Mouse (Mus musculus) limb, embryonic 13.5 days (tissue): ENCODE data around the gene Ndufb6. TPM values are rescaled to one million over a fixed set of nuclear protein-coding genes. Genes with fewer than 3 reads are reported as not detected.
"Not testable (repeated sequence)": the region's sequence is repeated elsewhere in the genome, so short reads cannot be mapped to it uniquely, and the experiment has no call there.

Experiments used
- ATAC-seq: fragments of 200-750 bp; cut with Nextera tagmentation; 2 replicates; pipeline ENCODE4 v1.8.0; 2017; ENCODE audit warnings: low read depth, moderate number of reproducible peaks, moderate TSS enrichment; ENCODE audit not compliant: low FRiP score
- H3K27ac ChIP-seq: fragments of 300-500 bp; sonication (generic); 2 replicates; pipeline ENCODE4 v1.5.1; 2015; ENCODE audit warnings: inconsistent platforms, mild to moderate bottlenecking, moderate library complexity
- H3K27me3 ChIP-seq: fragments of 300-500 bp; sonication (generic); 2 replicates; pipeline ENCODE4 v1.6.1; 2015; ENCODE audit warnings: mild to moderate bottlenecking, inconsistent platforms
- H3K36me3 ChIP-seq: fragments of 300-500 bp; sonication (generic); 2 replicates; pipeline ENCODE4 v1.6.1; 2015; ENCODE audit warnings: inconsistent platforms, mild to moderate bottlenecking, moderate library complexity
- H3K4me1 ChIP-seq: fragments of 300-500 bp; sonication (generic); 2 replicates; pipeline ENCODE4 v1.6.1; 2015; ENCODE audit warnings: inconsistent platforms
- H3K4me2 ChIP-seq: fragments of 300-500 bp; sonication (generic); replicated peaks from 2 replicates; pipeline ENCODE4 v1.6.1; 2015; ENCODE audit warnings: inconsistent platforms, mild to moderate bottlenecking, moderate library complexity
- H3K4me3 ChIP-seq: fragments of 300-500 bp; sonication (generic); 2 replicates; pipeline ENCODE4 v1.5.1; 2015; ENCODE audit warnings: moderate library complexity, mild to moderate bottlenecking, inconsistent platforms
- H3K9ac ChIP-seq: fragments of 300-500 bp; sonication (generic); 2 replicates; pipeline ENCODE4 v1.6.1; 2015; ENCODE audit warnings: mild to moderate bottlenecking, inconsistent platforms
- H3K9me3 ChIP-seq: fragments of 300-500 bp; sonication (generic); 2 replicates; pipeline ENCODE4 v1.6.1; 2016; ENCODE audit warnings: inconsistent platforms
- WGBS: fragments of 180-500 bp; shearing (Covaris S2); methylation state at CpG from one replicate; pipeline ENCODE4 v1.1.7; 2015; 5-methylcytosine and 5-hydroxymethylcytosine counted together
- polyA plus RNA-seq: library from polyadenylated mRNA; unstranded; fragments of >200 nt; fragmentation: Nextera tagmentation; extraction: Ambion mirVana; gene quantifications from 2 replicates; pipeline ENCODE4 v1.2.1, GENCODE M21; 2015

Ndufb6 gene
- 292 and 303 TPM in 2 replicates for polyA plus RNA-seq

GRCm38 (mm10) chr4:40279276-40279900 lies at the start of gene Ndufb6:
TSS of gene Ndufb6 (minus strand) at chr4:40279421.
- Histone ChIP-seq H3K9ac (peak within 1 kb of the TSS; percentile 94), H3K4me3 (peak within 1 kb of the TSS; percentile 93), H3K4me1 (peaks cover 12% of the 10 kb centered on the region), H3K27ac (peak within 1 kb of the TSS; percentile 87), H3K27me3 (no peaks in the 10 kb centered on the region), H3K9me3 (no peaks in the 10 kb centered on the region), H3K4me2 (peak within 1 kb of the TSS; percentile 96), H3K36me3 (peaks cover 23% of the 10 kb centered on the region)
- peak; percentile 96 for ATAC-seq
- under 1% methylated on average over 36 of the region's 36 CpGs for WGBS

- H3K4me2 ChIP-seq: no peak overlapping the region
- H3K9ac ChIP-seq: no peak overlapping the region
- H3K36me3 ChIP-seq: no peaks in the 10 kb centered on the region
- no peaks in the 10 kb centered on the region for H3K9me3 ChIP-seq
- H3K4me3 ChIP-seq: no peak overlapping the region
- H3K4me1 ChIP-seq: no peaks in the 10 kb centered on the region
- ATAC-seq: no peak
- WGBS: 90% methylated on average over 3 of the region's 3 CpGs
- H3K27ac ChIP-seq: no peak overlapping the region
- no peaks in the 10 kb centered on the region for H3K27me3 ChIP-seq
These were observed 47.9 kb upstream of the Ndufb6 start for GRCm38 (mm10) chr4:40327161-40327560.

- H3K4me1 ChIP-seq: no peaks in the 10 kb centered on the region
- no peaks in the 10 kb centered on the region for H3K36me3 ChIP-seq
- H3K4me3 ChIP-seq: no peak overlapping the region
- no peak overlapping the region for H3K4me2 ChIP-seq
- H3K27me3 ChIP-seq: no peaks in the 10 kb centered on the region
- H3K9me3 ChIP-seq: no peaks in the 10 kb centered on the region
- H3K9ac ChIP-seq: no peak overlapping the region
- ATAC-seq: no peak
- 81% methylated on average over 7 of the region's 7 CpGs for WGBS
- no peak overlapping the region for H3K27ac ChIP-seq
These were observed 45.4 kb upstream of the Ndufb6 start for GRCm38 (mm10) chr4:40324620-40325019.

GRCm38 (mm10) chr4:40317404-40317803 lies 38.2 kb upstream of the Ndufb6 start:
- Histone ChIP-seq H3K27me3 (no peaks in the 10 kb centered on the region), H3K9me3 (no peaks in the 10 kb centered on the region), H3K4me3 (no peak overlapping the region), H3K9ac (no peak overlapping the region), H3K4me2 (no peak overlapping the region), H3K36me3 (no peaks in the 10 kb centered on the region), H3K27ac (no peak overlapping the region), H3K4me1 (no peaks in the 10 kb centered on the region)
- WGBS: 85% methylated on average over 3 of the region's 3 CpGs
- no peak for ATAC-seq

- Histone ChIP-seq H3K27me3 (no peaks in the 10 kb centered on the region), H3K9me3 (no peaks in the 10 kb centered on the region), H3K4me3 (no peak overlapping the region), H3K27ac (no peak overlapping the region), H3K9ac (no peak overlapping the region), H3K4me1 (no peaks in the 10 kb centered on the region), H3K36me3 (no peaks in the 10 kb centered on the region), H3K4me2 (no peak overlapping the region)
- no peak for ATAC-seq
- 72% methylated on average over 6 of the region's 6 CpGs for WGBS
These were observed 33.8 kb upstream of the Ndufb6 start for GRCm38 (mm10) chr4:40313026-40313425.

- WGBS: 92% methylated on average over 1 of the region's 1 CpGs
- Histone ChIP-seq H3K9me3 (no peaks in the 10 kb centered on the region), H3K36me3 (no peaks in the 10 kb centered on the region), H3K4me3 (no peak overlapping the region), H3K27ac (no peak overlapping the region), H3K4me2 (no peak overlapping the region), H3K27me3 (no peaks in the 10 kb centered on the region), H3K4me1 (no peaks in the 10 kb centered on the region), H3K9ac (no peak overlapping the region)
- ATAC-seq: no peak
These were observed 33.0 kb upstream of the Ndufb6 start for GRCm38 (mm10) chr4:40312213-40312612.

GRCm38 (mm10) chr4:40310796-40311383 lies 31.7 kb upstream of the Ndufb6 start:
- Histone ChIP-seq H3K9me3 (no peaks in the 10 kb centered on the region), H3K9ac (no peak overlapping the region), H3K4me2 (no peak overlapping the region), H3K4me3 (no peak overlapping the region), H3K27ac (no peak overlapping the region), H3K36me3 (no peaks in the 10 kb centered on the region), H3K4me1 (no peaks in the 10 kb centered on the region), H3K27me3 (no peaks in the 10 kb centered on the region)
- ATAC-seq: no peak
- WGBS: 63% methylated on average over 11 of the region's 11 CpGs

- Histone ChIP-seq H3K4me3 (no peak overlapping the region), H3K36me3 (no peaks in the 10 kb centered on the region), H3K27ac (no peak overlapping the region), H3K27me3 (no peaks in the 10 kb centered on the region), H3K4me2 (no peak overlapping the region), H3K4me1 (no peaks in the 10 kb centered on the region), H3K9ac (no peak overlapping the region), H3K9me3 (no peaks in the 10 kb centered on the region)
- no peak for ATAC-seq
These were observed 30.5 kb upstream of the Ndufb6 start for GRCm38 (mm10) chr4:40309682-40310081.

GRCm38 (mm10) chr4:40302445-40303125 lies 23.4 kb upstream of the Ndufb6 start:
- ATAC-seq: no peak
- no peaks in the 10 kb centered on the region for H3K4me1 ChIP-seq
- H3K27me3 ChIP-seq: peaks cover 3% of the 10 kb centered on the region; the same call in 1 of the 2 replicates
- H3K27ac ChIP-seq: no peak overlapping the region
- 75% methylated on average over 10 of the region's 10 CpGs for WGBS
- H3K36me3 ChIP-seq: no peaks in the 10 kb centered on the region
- no peaks in the 10 kb centered on the region for H3K9me3 ChIP-seq
- H3K4me2 ChIP-seq: no peak overlapping the region
- no peak overlapping the region for H3K9ac ChIP-seq
- no peak overlapping the region for H3K4me3 ChIP-seq

- Histone ChIP-seq H3K4me1 (no peaks in the 10 kb centered on the region), H3K27me3 (peaks cover 3% of the 10 kb centered on the region; the same call in 1 of the 2 replicates), H3K9ac (no peak overlapping the region), H3K4me2 (peak overlapping the region; percentile 47), H3K4me3 (peak overlapping the region; percentile 14; the same call in 1 of the 2 replicates), H3K27ac (no peak overlapping the region), H3K36me3 (no peaks in the 10 kb centered on the region), H3K9me3 (no peaks in the 10 kb centered on the region)
- ATAC-seq: peak; percentile 81; the same call in 1 of the 2 replicates
- 10% methylated on average over 16 of the region's 16 CpGs for WGBS
These were observed 22.0 kb upstream of the Ndufb6 start for GRCm38 (mm10) chr4:40301076-40301789.

GRCm38 (mm10) chr4:40299169-40299568 lies 19.9 kb upstream of the Ndufb6 start:
- Histone ChIP-seq H3K4me2 (no peak overlapping the region), H3K9ac (no peak overlapping the region), H3K27ac (no peak overlapping the region), H3K4me1 (no peaks in the 10 kb centered on the region), H3K27me3 (peaks cover 3% of the 10 kb centered on the region; the same call in 1 of the 2 replicates), H3K4me3 (no peak overlapping the region), H3K9me3 (no peaks in the 10 kb centered on the region), H3K36me3 (no peaks in the 10 kb centered on the region)
- ATAC-seq: no peak
- WGBS: 76% methylated on average over 5 of the region's 5 CpGs

GRCm38 (mm10) chr4:40291511-40291910 lies 12.3 kb upstream of the Ndufb6 start:
- H3K9ac ChIP-seq, H3K27me3 ChIP-seq, ATAC-seq, H3K9me3 ChIP-seq, H3K4me3 ChIP-seq, H3K36me3 ChIP-seq, H3K4me2 ChIP-seq, H3K27ac ChIP-seq, H3K4me1 ChIP-seq: not testable (repeated sequence)
- WGBS: 89% methylated on average over 11 of the region's 11 CpGs
